Mouse (Mus musculus): ENCODE results near the gene Grb2.

The Grb2 gene

DNA sequence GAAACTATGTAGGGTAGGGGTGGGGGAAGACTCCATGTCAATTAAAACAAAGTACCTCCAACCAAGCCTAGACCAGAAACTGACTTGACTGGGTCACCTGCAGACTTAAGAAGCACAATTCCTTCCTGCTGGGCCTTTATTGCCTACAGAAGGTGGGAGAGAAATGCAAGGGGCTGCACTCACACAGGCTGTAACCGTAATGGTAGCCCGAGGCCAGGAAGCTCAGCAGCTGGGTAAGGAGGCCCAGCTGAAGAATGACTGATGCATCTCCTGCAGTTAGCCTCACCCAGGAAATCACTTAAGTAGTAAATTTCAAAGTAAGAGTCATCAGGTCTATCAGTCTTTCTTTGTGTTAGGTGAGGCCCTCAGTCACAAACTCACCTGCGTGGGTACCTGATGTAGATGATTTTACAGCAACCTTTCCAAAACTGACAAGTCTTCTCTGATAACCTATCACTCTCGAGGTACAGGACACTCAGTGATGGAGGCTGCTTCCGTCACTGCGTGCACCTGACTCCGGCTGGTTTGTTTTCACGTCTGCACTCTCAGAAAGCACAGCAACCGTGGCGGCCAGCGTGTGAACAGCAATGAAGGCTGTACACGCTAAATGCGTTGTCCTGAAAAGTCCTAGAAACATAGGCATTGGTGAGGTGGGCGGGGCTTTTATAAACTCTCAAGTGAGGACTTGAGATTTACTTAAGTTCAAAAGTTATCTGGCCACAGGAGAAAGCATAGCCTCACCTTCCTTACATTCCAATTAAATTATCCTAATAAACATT is 19.1 kb downstream of the Grb2 start:
- DNase-seq (ENCODE audit: low spot score in 2 of 2): no peak

DNA sequence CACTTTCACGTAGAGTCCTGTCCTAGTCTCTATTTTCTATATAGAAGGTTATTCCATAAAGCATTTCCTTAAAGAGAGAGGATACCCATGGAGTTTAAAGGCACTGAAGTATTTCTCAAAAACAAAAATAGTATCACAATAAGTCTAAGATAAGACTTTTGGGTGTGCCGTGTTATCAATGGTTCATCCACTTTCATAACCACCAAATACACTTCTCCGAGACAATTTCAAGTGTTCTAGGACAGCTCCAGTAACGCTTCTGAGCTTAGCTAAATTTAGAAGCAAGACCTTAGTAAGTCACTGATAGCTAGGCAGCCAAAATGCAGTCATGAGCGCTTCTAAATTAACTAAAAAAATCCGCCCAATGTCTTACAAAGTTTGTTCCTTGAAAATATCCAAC is 22.0 kb downstream of the Grb2 start:
- DNase-seq (ENCODE audit: low spot score in 2 of 2): no peak

DNA sequence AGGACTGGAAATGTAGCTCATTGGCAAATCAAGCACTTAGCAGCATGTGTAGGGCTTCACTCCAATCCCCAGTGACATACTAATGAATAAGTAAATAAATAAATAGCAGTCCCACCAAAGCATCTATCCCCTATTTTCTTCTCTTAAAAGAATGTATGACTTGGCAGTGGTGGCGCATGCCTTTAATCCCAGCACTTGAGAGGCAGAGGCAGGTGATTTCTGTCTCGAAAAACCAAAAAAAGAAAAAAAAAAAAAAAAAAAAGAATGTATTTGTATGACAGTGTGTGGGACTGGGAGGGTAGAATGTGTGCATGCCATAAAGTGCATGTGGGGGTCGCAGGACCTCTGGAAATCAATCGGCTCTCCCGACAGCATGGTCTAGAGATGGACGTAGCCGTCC is 22.4 kb downstream of the Grb2 start:
- no peak for DNase-seq (ENCODE audit: low spot score in 2 of 2)

DNA sequence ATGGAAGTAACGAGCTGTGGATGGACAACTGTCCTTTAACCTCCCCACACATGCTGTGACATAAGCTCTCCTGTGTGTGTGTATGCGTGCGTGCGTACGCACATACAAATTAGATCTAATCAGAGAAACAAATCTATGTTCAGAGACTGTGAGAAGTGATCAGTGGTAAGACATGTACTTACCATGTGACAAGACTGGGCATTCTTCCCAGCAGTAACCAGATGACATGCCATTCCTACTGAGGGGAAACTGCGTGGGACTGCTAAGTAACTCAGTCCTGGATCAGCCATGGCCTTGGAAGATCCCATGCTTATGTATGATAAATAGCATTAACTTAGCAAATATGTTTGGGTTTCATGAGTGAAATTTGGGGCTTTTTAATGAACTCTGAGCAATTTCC is 23.5 kb downstream of the Grb2 start:
- DNase-seq (ENCODE audit: low spot score in 2 of 2): no peak

DNA sequence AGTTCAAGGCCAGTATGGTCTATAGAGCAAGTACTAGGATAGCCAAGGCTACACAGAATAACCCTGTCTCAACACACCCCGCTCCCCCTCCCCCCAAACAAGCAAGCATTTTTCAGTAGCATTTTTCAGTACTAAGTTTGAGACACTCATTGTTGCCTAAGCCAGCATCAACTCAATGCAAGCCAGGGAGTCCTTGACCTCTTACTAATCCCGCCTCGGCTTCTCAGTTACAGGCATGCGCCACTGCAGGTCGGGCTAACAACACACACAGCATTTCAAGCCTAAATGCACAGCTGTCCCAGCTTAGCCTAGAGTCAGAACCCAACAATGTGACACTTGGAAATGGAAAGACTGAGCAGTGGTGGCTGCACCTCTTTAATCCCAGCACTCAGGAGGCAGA is 25.1 kb downstream of the Grb2 start:
- DNase-seq (ENCODE audit: low spot score in 2 of 2): no peak

DNA sequence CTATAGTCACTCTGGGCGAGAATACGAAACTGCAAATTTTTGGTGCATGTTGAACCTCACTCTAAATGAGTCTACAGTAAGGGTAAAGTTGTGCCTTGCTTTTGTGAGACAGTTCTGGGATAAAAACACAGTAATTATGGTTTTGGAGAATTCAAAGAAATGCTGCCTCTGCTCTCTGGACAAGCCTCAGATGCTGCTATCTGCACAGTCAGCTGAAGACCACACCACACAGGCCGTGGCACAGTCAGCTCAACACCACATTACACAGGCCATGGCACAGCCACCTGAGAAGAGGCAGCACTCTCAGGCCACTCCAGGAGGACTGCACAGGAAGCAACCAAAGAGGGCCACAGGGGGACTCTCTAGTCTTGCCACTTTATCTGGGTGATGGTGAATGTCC is 26.0 kb downstream of the Grb2 start:
- no peak for DNase-seq (ENCODE audit: low spot score in 2 of 2)

DNA sequence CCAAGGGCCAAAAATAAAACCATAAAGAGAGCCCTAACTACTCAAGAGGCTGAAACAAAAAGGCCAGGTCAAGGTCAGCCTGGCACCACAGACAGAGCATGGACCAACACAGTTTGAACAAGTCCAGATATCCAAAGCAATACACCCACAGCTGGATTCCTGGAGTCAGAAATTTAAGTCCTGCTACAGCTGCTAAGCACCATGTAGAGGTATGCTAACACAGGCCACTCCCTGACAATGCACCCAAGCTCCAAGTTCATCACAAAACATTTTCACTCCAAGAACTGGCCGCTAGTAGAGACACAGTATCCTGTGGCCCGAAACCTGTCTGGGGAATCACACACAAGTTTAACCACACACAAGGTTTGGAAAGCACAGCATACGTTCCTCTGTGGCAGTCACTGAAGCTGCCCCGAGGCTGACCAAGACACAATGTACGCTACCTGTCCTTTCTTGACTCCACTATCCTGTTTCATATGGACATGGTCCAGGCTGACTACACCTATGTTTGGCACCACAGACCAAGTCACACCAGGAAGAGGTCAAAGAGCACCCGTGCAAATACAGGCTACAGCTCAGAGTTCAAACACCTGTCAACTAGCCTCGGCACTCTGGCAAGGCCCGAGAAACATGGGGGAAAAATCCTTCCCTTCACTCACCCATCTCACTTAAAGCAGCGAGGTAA is 28.7 kb downstream of the Grb2 start:
- DNase-seq (ENCODE audit: low spot score in 2 of 2): no peak

DNA sequence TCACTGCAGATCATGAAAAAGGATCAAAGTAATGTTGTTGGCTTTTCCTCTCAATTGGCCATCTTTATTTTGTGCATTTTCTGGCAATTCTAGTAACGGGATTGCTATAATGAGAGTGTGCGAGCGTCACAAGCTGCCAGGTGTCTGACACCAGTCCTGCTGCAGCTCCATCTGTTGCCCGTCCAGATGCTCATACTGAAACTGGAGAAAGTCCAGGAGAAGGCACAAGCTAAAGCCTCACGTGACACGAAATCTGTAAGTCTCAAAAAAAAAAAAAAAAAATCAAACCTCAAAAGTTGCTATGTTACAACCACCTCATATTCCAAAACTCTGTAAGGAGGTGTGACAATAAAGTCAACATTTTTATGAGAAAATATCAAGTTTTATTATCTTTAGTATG is 29.5 kb downstream of the Grb2 start:
- DNase-seq (ENCODE audit: low spot score in 2 of 2): no peak

DNA sequence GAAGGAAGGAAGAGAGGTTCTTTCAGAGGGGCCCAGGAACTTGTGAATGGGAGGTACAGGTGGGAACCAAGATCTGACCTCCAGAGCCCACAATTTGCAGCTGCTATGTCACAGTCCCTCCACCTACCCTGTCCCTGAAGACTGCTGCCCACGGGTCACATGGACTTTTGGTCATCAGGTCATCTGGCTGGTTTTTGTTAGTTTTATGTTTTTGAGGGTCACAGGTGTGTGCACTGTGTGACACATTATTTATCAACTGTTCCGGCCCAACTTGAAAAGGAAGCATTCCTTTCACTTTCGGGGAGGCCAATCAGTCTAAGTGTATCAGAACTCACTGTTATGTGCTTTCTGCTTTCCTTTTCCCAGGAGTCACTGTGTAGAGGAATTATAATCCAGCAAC is 30.9 kb downstream of the Grb2 start:
- DNase-seq (ENCODE audit: low spot score in 2 of 2): no peak

DNA sequence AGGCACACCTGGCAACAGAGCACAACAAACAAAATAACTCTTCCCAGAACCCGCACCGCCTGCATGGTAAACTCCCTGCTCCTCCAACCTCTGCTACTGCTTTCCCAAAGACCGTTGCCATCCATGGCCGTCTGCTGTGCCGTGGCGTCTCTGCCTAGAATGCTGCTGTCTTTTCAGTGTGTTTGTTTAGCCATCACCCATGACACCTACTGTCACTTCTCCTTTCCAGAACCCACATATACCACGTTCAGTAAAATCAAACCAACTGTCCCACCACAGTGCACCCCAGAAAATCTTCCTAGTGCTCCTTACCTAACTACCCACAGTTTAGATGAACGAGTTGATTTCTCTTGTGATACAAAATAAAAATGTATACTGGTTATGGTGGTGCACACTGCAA is 31.7 kb downstream of the Grb2 start:
- DNase-seq (ENCODE audit: low spot score in 2 of 2): no peak

DNA sequence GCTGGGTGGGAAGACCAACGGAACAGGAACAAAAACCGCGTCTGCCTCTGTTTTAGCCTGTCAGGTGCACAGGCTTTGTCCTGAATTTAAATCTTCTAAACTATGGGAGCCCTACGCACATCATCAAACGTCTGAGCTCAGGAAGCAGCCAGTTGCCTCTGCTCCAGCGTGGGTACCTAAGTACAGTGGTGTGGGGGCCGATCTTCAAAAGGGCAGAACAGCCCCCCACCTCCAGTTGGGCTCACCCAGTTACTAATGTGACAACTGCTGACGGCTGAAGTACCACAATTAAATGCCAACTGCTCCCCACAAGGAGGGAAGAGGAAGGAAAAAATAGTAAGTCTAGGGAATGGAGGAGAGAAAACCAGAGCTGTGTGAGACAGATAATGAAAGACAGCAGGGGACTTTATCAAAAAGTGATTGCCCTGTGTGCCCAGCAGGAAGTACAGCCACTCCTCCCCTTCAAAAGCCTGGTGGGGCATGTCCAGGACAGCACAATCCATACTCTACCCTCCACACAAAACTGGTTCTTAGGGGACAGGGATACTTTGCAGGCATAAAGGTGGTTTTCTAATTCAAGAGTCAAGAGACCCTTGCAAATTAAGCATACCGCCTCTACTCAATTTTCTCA is 34.0 kb downstream of the Grb2 start:
- DNase-seq (ENCODE audit: low spot score in 2 of 2): no peak

DNA sequence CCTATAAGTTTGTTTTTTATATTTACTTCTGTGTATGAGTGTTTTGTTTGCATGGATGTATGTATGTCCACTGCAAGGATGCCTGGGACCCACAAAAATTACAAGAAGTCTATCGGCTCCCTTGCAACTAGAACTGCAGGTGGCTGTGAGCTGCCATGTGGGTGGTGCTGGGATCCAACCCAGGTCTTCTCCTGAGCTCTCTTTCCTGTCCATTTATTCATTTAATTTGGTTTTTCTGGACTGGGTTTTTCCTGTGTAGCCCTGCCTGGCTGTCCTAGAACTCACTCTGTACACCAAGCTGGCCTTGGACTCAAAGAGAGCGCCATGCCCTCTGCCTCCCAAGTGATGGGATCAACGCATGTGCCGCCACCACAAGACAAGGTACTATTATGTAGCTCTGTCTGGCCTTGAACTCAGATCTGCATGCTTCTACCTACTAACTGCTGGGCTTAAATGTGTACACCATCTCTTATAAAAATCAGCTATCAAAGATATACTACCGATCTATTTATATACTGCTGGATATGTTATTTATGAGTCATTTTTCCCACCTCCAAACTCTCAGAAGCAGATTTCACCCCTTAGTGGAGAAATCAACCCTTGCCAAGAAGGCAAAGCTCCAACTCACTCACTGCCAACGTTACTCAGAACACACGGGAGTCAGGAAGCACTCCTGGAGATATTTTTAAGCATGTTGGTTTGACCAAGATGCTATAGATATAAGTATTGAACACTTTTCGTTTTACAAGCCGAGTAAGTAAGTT is 34.7 kb downstream of the Grb2 start:
- DNase-seq (ENCODE audit: low spot score in 2 of 2): no peak

DNA sequence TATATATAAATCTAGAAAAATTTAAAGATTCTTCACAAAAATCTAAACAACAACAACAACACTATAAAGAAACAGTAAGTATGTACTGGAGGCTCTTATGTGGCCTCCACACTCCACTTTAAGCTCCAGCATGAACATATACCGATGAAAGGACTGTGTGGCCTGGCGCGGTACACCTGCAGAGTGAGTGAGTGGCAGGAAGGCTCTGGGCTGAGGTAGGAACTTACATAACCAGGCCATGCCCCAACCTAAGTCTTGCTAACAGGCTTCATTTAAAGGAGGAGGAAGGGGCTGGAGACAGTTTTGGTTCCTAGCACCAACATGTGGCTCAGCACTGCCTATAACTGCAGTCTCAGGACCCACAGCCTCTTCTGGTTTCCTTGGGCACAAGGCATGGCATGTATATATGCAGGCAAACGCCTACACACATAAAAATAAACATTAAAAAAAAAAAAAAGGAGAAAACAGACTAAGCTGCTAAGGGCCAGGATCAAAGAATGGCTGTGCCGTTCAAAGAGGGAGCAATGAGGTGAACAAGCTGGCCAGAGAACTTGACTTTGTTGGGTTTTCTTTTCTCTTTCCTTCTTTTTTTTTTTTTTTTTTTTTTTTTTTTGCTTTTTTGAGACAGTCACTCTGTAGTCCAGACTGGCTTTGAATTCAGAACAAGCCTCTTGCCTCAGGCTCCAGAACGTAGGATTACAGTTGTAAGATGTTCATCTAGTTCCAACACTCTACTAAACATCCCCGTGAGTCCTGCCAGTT is 36.0 kb downstream of the Grb2 start:
- DNase-seq (ENCODE audit: low spot score in 2 of 2): peak; percentile 44 to 48

DNA sequence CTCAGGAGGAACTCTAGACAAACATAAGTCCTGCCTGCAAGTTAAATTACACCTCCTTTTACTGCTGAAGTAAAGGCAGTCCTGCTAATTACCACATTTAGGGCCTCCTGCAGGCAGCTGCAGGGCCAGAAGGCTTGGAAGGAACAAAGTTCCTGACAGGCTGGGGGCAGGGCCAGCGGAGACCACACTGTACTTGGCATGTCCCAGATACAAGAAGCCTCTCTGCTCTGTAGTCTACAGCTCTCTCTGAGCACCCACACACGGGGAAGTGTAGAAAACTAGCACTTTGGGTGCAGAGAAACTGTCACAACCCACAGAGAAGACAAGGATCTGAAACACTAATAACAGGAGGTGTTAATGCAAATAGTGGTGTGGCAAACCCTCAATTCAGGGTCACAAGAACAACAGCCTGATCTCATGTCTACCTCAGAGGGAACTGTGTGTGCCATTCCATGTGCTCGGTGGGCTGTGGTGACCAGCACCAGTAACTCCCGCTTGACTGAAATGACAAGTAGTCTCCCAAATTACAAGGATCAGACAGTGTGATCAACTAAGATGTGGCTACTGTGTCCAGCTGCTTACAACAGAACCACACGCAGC is 37.8 kb downstream of the Grb2 start:
- DNase-seq (ENCODE audit: low spot score in 2 of 2): peak; percentile 38 to 51

DNA sequence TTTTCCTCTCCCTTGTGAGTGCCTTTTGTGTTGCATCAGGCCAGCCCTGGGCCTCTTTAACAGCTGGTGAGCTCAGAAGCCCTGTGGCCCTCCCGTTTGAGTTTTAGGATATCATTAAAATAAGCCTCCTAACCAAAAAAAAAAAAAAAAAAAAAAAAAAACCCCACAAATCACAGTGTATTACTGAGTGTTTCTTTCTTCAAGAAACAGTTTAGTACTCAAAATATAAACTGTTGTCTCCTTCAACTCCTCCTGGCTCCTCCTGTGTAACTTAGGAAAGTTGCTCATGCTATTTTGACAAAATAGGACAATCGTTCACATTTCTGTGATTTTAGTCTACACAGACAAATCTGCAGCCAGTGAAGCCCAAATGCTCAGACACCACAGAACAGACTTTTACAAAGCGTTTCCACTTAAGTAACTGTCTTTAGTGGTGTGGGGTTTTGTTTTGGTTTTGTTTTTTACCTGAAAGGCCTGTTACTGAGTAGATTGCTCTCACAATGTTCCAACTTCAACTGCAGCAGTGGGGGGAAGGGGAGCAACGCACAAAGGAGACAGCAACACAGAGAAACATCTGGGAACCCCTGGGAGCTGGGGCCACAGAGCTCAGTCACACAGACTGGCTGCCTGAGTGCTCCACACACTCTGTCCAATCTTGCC is 44.6 kb downstream of the Grb2 start:
- DNase-seq (ENCODE audit: low spot score in 2 of 2): no peak

DNA sequence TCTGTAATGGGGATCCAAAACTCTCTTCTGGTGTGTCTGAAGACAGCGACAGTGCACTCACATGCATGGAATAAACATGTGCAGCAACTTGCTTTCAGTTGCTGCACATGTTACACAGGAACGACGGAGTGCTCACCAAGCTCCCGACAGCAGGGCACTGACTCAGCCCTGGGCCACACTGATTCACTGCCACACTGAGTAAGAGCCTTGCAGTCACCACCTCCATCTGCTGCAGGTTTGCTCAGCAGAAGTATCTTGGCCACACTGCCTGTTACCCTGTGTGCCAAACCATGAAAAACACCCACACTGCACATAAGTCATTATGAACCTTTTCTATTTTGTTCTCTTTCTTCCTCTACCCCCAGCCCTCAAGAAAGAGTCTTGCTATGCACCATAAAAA is 48.0 kb downstream of the Grb2 start:
- DNase-seq (ENCODE audit: low spot score in 2 of 2): no peak

DNA sequence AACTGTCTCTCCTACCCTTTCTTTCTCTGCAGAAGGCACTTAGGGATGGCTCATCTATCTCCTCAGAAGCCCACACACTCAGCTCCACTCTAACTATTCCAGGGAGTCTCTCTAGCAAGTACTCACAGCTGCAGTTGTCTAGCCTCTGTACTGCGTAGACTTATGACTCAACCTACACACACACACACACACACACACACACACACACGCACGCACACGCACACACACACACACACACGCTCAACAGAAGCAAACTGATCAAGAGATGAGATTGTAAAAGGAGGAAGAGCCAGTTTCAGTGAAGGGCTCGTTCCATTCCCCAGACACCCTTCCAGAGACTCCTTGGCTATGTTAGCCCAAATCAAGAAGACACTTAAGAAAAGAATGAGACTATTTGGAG is 49.9 kb downstream of the Grb2 start:
- no peak for DNase-seq (ENCODE audit: low spot score in 2 of 2)

DNA sequence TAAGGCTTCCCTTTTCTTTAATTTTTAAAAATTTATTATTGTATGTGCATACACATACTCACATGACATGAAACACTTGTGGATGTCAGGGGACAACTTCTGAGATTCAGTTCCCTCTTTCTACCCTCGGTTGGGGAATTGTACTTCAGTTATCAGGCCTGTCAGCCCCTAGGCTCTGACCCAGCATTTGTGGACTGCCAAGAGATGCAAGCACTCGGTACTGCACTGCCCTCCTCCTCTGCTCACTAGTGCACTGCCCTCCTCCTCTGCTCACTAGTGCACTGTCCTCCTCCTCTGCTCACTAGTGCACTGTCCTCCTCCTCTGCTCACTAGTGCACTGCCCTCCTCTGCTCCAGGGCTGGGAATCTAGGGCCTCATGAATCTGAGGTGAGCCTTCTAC is 54.3 kb downstream of the Grb2 start:
- no peak for DNase-seq (ENCODE audit: low spot score in 2 of 2)

DNA sequence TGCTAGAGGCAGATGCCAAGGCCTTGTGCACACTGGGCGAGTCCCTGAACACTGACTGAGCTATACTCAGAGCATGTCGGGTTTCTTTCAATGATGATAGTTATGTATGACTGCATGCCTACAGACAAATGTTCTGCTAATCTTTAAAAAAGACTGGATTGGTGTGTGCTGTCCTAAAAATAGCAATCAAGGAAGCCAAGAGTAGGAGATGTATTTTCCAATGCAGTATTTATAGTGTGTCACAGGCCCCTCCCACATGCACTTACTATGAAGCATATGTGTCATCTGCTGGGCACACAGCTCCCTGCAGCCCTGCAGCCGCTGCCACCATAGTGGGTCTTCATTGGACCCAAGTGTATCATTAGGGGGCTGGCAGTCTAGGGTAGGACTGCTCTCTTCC is 55.2 kb downstream of the Grb2 start:
- DNase-seq (ENCODE audit: low spot score in 2 of 2): no peak

DNA sequence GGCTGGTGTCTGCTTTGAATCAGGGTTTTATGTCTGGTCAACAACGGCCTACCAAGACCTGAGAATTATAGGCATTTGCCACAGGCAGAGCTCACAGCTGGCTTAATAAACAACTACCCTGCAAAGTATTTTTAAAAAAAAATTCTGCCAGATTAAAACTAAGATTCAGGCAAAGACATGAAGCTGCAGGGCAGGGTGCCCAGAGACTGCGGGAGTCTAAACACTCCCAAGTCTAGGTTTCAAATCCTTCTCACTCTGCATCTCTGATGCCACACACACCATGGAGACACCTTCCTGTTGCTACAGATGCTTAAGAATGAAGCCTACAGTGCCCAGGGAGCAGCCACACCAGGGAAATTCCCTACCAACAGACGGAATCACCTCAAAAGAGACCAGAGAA is 56.7 kb downstream of the Grb2 start:
- DNase-seq (ENCODE audit: low spot score in 2 of 2): no peak

DNA sequence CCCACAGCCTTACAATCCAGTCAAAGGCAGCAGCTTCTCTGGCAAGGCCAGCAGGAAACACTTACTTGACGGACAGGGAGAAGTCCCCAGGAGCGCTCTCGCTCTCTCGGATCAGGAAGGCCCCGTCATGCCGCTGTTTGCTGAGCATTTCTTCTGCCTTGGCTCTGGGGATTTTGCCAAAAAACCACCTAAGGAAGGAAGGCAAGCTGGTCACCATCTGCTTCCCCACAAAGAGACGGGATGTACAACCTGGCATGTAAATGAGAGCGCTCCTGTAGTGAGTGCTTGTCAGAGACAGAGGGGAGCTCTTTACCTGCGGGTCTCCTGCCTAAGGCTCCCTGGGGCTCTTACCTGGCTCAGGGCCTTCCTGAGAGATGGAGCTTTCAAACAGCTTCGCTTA is 58.7 kb downstream of the Grb2 start:
- DNase-seq (ENCODE audit: low spot score in 2 of 2): no peak

All from thymus, postnatal 10 days (tissue).